Mouse (Mus musculus): ENCODE data around the gene Mmp17. TPM values are rescaled to one million over a fixed set of nuclear protein-coding genes. Genes with fewer than 3 reads are reported as not detected.
A peak's percentile ranks its signal among the peaks of the same experiment; 100 is the strongest.

Gene Mmp17
- total and polyA plus RNA-seq, 3 experiments = 0.92 to 1.6 TPM; not detected in 1

DNA sequence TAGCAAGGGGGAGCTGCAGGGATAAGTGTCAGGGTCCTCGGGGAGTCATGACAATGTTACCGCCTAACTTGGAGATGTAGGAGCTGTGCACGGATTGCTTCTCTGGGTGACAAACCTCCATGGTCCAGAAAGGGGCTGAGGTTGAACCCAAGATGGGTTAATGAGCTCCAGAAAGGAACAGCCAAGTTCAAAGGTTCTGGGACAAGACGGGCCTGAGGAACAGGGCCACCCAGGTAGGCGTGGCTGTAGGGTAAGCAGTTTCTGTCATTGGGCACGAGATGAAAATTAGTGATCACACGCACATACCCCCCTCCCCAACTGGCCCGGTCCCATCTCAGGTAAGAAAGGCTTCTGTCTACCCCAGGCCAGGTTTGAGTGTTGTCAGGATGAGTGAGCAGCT is 23.5 kb downstream of the Mmp17 start:
- Histone ChIP-seq H3K4me1 (ENCODE audit: control insufficient read depth in 1 of 2, insufficient read depth in 2 of 2, low read length in 2 of 2) (no peaks in the 10 kb centered on the region), H3K9ac (ENCODE audit: control insufficient read depth, low read depth, low read length, poor library complexity, severe bottlenecking) (no peak overlapping the region), H3K79me2 (ENCODE audit: control insufficient read depth, insufficient read depth, low read length, poor library complexity) (no peaks in the 10 kb centered on the region), H3K4me3 (ENCODE audit: control insufficient read depth in 1 of 2, insufficient read depth in 1 of 2, low read depth in 2 of 2, low read length in 2 of 2) (no peak overlapping the region), H3K27ac (ENCODE audit: control insufficient read depth, low read depth, low read length) (no peak overlapping the region), H3K27me3 (ENCODE audit: control insufficient read depth in 1 of 2, insufficient read depth in 2 of 2, low read length in 2 of 2) (no peaks in the 10 kb centered on the region), H3K36me3 (ENCODE audit: control insufficient read depth in 1 of 2, insufficient read depth in 2 of 2, low read length in 2 of 2) (no peaks in the 10 kb centered on the region), H3K9me3 (replicated peaks; ENCODE audit: insufficient read depth, low read length) (no peaks in the 10 kb centered on the region)
- no peak for TF ChIP-seq POLR2A (IDR thresholded peaks at IDR 0.05; ENCODE audit: control insufficient read depth in 1 of 2, insufficient read depth in 1 of 2, low read depth in 1 of 2, low read length in 2 of 2, poor library complexity in 1 of 2)
- DNase-seq (ENCODE audit: low read depth, low spot score) = no peak

DNA sequence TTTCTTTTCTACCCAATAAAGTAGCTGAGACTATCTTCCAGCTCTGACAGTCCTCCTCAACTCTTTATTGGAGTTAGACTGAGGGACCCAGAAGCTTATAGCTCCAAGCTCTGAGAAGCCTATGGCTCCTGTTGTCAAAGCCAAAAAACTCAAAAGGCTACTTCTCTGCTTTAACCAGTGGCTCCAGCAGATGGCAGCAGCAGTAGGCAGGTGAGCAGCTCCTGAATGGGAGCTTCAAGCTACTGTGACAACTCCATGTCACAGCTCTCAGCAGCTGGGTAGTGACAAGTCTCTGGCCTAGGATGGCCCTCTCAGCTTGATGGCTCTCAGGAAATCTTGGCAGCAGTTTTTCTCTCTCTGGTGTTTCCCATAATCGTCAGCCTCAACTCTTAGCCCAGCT is 27.1 kb downstream of the Mmp17 start:
- Histone ChIP-seq H3K9me3 (replicated peaks; ENCODE audit: insufficient read depth, low read length) (no peaks in the 10 kb centered on the region), H3K36me3 (ENCODE audit: control insufficient read depth in 1 of 2, insufficient read depth in 2 of 2, low read length in 2 of 2) (no peaks in the 10 kb centered on the region), H3K4me1 (ENCODE audit: control insufficient read depth in 1 of 2, insufficient read depth in 2 of 2, low read length in 2 of 2) (no peaks in the 10 kb centered on the region), H3K79me2 (ENCODE audit: control insufficient read depth, insufficient read depth, low read length, poor library complexity) (no peaks in the 10 kb centered on the region), H3K9ac (ENCODE audit: control insufficient read depth, low read depth, low read length, poor library complexity, severe bottlenecking) (no peak overlapping the region), H3K4me3 (ENCODE audit: control insufficient read depth in 1 of 2, insufficient read depth in 1 of 2, low read depth in 2 of 2, low read length in 2 of 2) (no peak overlapping the region), H3K27ac (ENCODE audit: control insufficient read depth, low read depth, low read length) (no peak overlapping the region), H3K27me3 (ENCODE audit: control insufficient read depth in 1 of 2, insufficient read depth in 2 of 2, low read length in 2 of 2) (peaks cover 0 to 4% of the 10 kb centered on the region in 2 experiments; a peak in 2 of 4 replicates)
- DNase-seq (ENCODE audit: low read depth, low spot score) = peak; percentile 80
- no peak for TF ChIP-seq MYC (IDR thresholded peaks at IDR 0.05; ENCODE audit: low read depth, low read length)
- TF ChIP-seq POLR2AphosphoS5 (IDR thresholded peaks at IDR 0.05; ENCODE audit: borderline replicate concordance, low read depth, low read length) = no peak
- 0 out of 2 replicates have a peak, but pooled peaks have one; percentile 15 for TF ChIP-seq TBP (IDR thresholded peaks at IDR 0.05; ENCODE audit: low read depth, low read length)
- TF ChIP-seq POLR2AphosphoS2 (IDR thresholded peaks at IDR 0.05; ENCODE audit: low read length) = no peak
- no peak for TF ChIP-seq POLR2A (IDR thresholded peaks at IDR 0.05; ENCODE audit: control insufficient read depth in 1 of 2, insufficient read depth in 1 of 2, low read depth in 1 of 2, low read length in 2 of 2, poor library complexity in 1 of 2)
- no peak for TF ChIP-seq KAT2A (conservative IDR thresholded peaks at IDR 0.05; ENCODE audit: low read depth, low read length)
- TF ChIP-seq MAZ (IDR thresholded peaks at IDR 0.05; ENCODE audit: low read depth, low read length) = no peak
- no peak for TF ChIP-seq BHLHE40 (IDR thresholded peaks at IDR 0.05; ENCODE audit: borderline replicate concordance, low read depth, low read length)
- no peak for TF ChIP-seq E2F4 (IDR thresholded peaks at IDR 0.05; ENCODE audit: borderline replicate concordance, low read depth, low read length)
- peak; percentile 61 for TF ChIP-seq ZC3H11A (IDR thresholded peaks at IDR 0.05; ENCODE audit: low read depth, low read length)
- peak; percentile 91 for TF ChIP-seq SMC3 (IDR thresholded peaks at IDR 0.05; ENCODE audit: low read depth, low read length)
- TF ChIP-seq MXI1 (IDR thresholded peaks at IDR 0.05; ENCODE audit: low read depth, low read length) = no peak
- TF ChIP-seq SIN3A (IDR thresholded peaks at IDR 0.05; ENCODE audit: low read length) = 0 out of 2 replicates have a peak, but pooled peaks have one; percentile 18
- TF ChIP-seq CTCF (IDR thresholded peaks at IDR 0.05 in 2 of 3, conservative IDR thresholded peaks at IDR 0.05 in 1 of 3; ENCODE audit: control insufficient read depth in 1 of 3, insufficient read depth in 1 of 3, low read depth in 2 of 3, low read length in 3 of 3, poor library complexity in 1 of 3, severe bottlenecking in 1 of 3) = peak; percentile 74 to 90 (median 85)
- TF ChIP-seq HCFC1 (IDR thresholded peaks at IDR 0.05; ENCODE audit: low read depth, low read length) = no peak
- TF ChIP-seq USF2 (IDR thresholded peaks at IDR 0.05; ENCODE audit: borderline replicate concordance in 1 of 2, insufficient read depth in 1 of 2, low read depth in 1 of 2, low read length in 2 of 2) = no peak
- TF ChIP-seq MYB (IDR thresholded peaks at IDR 0.05; ENCODE audit: low read depth, low read length) = no peak
- peak; percentile 85 for TF ChIP-seq RAD21 (IDR thresholded peaks at IDR 0.05; ENCODE audit: low read depth, low read length)

All from MEL (cell line).